Mouse (Mus musculus): ENCODE measurements around the gene Ggt6.
"Not testable (repeated sequence)": the region's sequence is repeated elsewhere in the genome, so short reads cannot be mapped to it uniquely, and the experiment has no call there.

DNA sequence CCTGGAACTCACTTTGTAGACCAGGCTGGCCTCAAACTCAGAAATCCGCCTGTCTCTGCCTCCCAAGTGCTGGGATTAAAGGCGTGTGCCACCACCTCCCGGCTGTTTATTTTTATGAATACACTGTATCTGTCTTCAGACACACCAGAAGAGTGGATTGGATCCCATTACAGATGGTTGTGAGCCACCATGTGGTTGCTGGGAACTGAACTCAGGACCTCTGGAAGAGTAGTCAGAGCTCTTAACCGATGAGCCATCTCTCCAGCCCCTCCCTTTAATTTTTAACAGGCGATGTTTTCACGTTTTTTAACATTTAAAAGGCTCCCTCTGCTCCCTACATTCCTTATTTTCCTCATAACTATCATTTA is 5.3 kb downstream of the Ggt6 start:
- TF ChIP-seq CTCF (IDR thresholded peaks at IDR 0.05; ENCODE audit: low read depth, low read length); POLR2A (IDR thresholded peaks at IDR 0.05; ENCODE audit: insufficient read depth, low read length): not testable (repeated sequence)
